Mouse (Mus musculus) heart, embryonic 15.5 days (tissue): ENCODE measurements around the gene Zfp979. TPM values are rescaled to one million over a fixed set of nuclear protein-coding genes. Genes with fewer than 3 reads are reported as not detected.
"Not testable (repeated sequence)": the region's sequence is repeated elsewhere in the genome, so short reads cannot be mapped to it uniquely, and the experiment has no call there.

Source experiments
- ATAC-seq: fragments of 200-750 bp; cut with Nextera tagmentation; replicated peaks from 2 replicates; pipeline ENCODE4 v1.8.0; 2017; ENCODE audit warnings: low read depth, moderate TSS enrichment; ENCODE audit not compliant: insufficient number of reproducible peaks, insufficient read depth, low FRiP score
- H3K27ac ChIP-seq: fragments of 300-500 bp; sonication (generic); 2 replicates; pipeline ENCODE4 v1.5.1; 2015; ENCODE audit warnings: mild to moderate bottlenecking, inconsistent platforms
- H3K27me3 ChIP-seq: fragments of 300-500 bp; sonication (generic); 2 replicates; pipeline ENCODE4 v1.6.1; 2015; ENCODE audit warnings: inconsistent platforms
- H3K36me3 ChIP-seq: fragments of 300-500 bp; sonication (generic); 2 replicates; pipeline ENCODE4 v1.6.1; 2015; ENCODE audit warnings: mild to moderate bottlenecking, inconsistent platforms
- H3K4me1 ChIP-seq: fragments of 300-500 bp; sonication (generic); replicated peaks from 2 replicates; pipeline ENCODE4 v1.6.1; 2015; ENCODE audit warnings: inconsistent platforms
- H3K4me2 ChIP-seq: fragments of 300-500 bp; sonication (generic); 2 replicates; pipeline ENCODE4 v1.6.1; 2015; ENCODE audit warnings: inconsistent platforms, mild to moderate bottlenecking, moderate library complexity
- H3K4me3 ChIP-seq: fragments of 300-500 bp; sonication (generic); 2 replicates; pipeline ENCODE4 v1.5.1; 2015; ENCODE audit warnings: mild to moderate bottlenecking, inconsistent platforms
- H3K9ac ChIP-seq: fragments of 300-500 bp; sonication (generic); 2 replicates; pipeline ENCODE4 v1.6.1; 2015; ENCODE audit warnings: mild to moderate bottlenecking, inconsistent platforms
- H3K9me3 ChIP-seq: fragments of 300-500 bp; sonication (generic); replicated peaks from 2 replicates; pipeline ENCODE4 v1.6.1; 2016; ENCODE audit warnings: inconsistent platforms
- WGBS: fragments of 180-500 bp; shearing (Covaris S2); methylation state at CpG from one replicate; pipeline ENCODE4 v1.1.7; 2015; ENCODE audit warnings: mixed read lengths; 5-methylcytosine and 5-hydroxymethylcytosine counted together
- polyA plus RNA-seq: library from polyadenylated mRNA; unstranded; fragments of >200 nt; fragmentation: Nextera tagmentation; extraction: Ambion mirVana; gene quantifications from 2 replicates; pipeline ENCODE4 v1.2.1, GENCODE M21; 2015

Zfp979 gene
- polyA plus RNA-seq, 1 experiment from 2014 or later, result 3.6 TPM

DNA sequence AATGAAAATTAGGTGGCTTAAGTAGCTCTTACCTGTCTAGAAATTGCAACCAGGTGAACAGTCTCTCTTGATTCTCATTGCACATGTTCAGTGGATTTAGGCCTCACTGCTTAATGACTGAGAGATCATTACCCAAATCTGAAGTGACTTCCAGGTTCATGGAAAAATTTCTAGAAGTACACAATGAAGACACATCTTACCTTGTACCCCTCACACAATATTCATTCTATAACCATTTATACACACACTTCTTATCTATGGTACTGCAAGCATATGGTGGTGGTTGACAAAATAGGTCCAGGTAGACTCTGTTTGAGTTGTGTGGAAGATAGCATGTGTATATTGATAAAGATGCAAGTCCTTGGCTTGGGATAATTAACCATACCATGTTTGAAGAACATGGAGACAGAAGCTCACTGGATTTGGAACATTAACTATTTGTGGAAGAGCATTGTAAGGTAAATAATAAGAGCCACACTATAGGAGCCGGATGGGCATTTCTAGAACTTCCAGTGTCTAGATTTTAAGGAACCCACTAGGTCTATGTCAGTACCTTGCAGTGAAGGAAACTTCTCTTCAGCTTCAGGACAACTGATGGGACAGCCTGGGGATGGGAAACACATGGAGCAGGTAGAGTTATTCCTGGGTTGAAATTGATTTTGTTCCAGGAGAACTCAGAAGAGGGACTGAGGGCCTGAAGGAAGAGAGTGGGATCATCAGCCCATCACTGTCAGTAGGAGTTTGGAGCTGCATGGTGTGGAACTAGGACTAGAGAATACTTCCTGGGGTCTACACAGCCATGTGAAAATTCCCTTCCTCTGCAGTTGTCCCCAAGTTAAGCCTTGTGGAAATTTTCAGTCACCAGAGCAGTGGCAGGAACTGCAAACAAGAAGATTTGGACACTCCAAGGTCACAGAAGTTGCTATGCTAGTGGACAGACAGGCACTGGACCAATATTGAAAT, 55.5 kb downstream of the Zfp979 start:
- H3K4me1 ChIP-seq, result no peaks in the 10 kb centered on the region
- ATAC-seq, result 0 out of 2 replicates have a peak, but pooled peaks have one; percentile 58
- no peaks in the 10 kb centered on the region for H3K36me3 ChIP-seq
- no peaks in the 10 kb centered on the region for H3K27me3 ChIP-seq
- no peak overlapping the region for H3K4me3 ChIP-seq
- no peak overlapping the region for H3K27ac ChIP-seq
- peaks cover 44% of the 10 kb centered on the region for H3K9me3 ChIP-seq
- 52% methylated on average over 1 of the region's 1 CpGs for WGBS
- H3K4me2 ChIP-seq, result no peak overlapping the region
- no peak overlapping the region for H3K9ac ChIP-seq

DNA sequence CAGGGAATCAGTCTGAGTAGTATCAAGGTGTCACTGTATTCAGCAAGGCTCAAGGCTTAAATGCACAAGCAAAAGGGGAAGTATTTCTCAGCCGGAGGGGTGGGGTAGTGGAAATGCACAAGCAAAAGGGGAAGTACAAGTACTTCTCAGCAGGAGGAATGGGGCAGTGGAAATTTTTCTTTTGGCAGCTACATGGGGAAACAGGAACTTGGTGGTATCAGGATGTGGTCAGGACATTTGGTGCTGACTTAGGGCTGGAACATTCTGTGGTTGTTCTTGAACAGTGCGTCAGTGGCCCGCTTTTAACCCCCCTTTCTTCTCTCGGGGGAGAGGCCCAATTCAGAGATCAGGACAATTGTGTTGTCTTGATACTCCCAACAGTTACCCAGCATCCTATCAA, 62.9 kb downstream of the Zfp979 start:
- H3K9me3 ChIP-seq, result peaks cover 28% of the 10 kb centered on the region
- not testable (repeated sequence) for H3K27me3 ChIP-seq, H3K9ac ChIP-seq, H3K36me3 ChIP-seq, H3K27ac ChIP-seq, ATAC-seq, H3K4me2 ChIP-seq, H3K4me1 ChIP-seq, H3K4me3 ChIP-seq
- WGBS, result 85% methylated on average over 4 of the region's 4 CpGs

DNA sequence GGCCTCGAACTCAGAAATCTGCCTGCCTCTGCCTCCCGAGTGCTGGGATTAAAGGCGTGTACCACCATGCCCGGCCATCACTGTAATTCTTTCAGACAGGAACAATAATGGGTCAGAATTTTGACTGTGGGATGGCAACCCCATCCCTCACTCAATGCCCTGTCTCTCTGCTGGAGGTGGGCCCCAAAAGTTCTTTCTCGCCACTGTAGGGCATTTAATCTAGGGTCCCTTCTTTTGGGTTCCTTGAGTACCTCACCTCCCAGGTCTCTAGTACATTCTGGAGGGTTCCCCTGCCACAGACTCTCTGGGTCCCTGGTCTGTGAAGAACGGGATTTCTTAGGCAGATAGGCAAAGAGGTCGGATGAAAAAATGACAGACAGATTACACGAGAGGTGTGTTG, 71.2 kb downstream of the Zfp979 start:
- H3K9me3 ChIP-seq, ATAC-seq, H3K4me3 ChIP-seq, H3K27me3 ChIP-seq, H3K36me3 ChIP-seq, H3K27ac ChIP-seq, H3K4me1 ChIP-seq, H3K9ac ChIP-seq, H3K4me2 ChIP-seq: not testable (repeated sequence)
- 76% methylated on average over 8 of the region's 8 CpGs for WGBS

DNA sequence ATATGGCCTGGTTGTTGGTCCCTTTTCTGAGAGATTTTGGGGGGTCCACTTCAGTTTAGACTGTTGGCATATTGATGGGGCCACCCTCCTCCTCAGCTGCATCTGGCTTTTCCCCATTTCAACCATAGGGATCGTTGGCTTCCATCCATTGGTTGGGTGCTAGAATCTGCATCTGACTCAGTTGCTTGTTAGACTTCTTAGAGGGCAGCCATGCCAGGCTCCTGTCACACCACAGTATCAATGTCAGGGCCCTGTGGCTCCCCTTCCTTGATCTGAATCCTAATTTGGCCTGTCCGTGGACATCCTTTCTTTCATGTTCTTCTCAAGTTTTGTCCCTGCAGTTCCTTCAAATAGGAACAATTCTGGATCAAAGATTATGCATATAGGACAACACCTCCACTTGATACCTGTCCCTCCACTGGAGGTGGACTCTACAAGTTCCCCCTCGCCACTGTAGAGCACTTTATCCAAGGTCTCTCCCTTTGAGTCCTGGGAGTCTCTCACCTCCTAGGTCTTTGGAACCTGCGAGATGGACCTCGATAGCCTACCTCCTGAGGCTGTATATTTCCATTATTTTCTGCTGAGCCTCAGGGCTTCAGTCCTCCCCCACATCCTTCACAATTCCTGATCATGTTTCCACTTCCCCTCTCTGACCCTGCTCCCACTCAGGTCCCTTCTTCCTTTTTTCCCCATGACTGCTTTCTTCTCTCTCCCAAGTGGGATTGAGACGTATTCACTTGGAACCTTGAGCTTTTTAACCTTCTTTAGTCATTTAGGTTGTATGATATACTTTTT, 76.7 kb downstream of the Zfp979 start:
- 58% methylated on average over 6 of the region's 6 CpGs for WGBS
- no peaks in the 10 kb centered on the region; the same call in none of the 2 replicates for H3K9me3 ChIP-seq

More for the DNA sequence above, 76.7 kb downstream of the Zfp979 start:
- ATAC-seq, result no peak; the same call in 1 of the 2 replicates
- Histone ChIP-seq H3K9ac (no peak overlapping the region), H3K4me3 (no peak overlapping the region), H3K27ac (no peak overlapping the region), H3K4me2 (no peak overlapping the region), H3K36me3 (no peaks in the 10 kb centered on the region), H3K27me3 (no peaks in the 10 kb centered on the region), H3K4me1 (no peaks in the 10 kb centered on the region)

Other genes starting within 250 kb of the Zfp979 start
- gene Zfp982, start 150.1 kb downstream of the Zfp979 start, polyA plus RNA-seq, result 4.8 and 5.5 TPM in 2 replicates
- gene Gm16503, start 102.3 kb downstream of the Zfp979 start, polyA plus RNA-seq, result 0.09 and 0.15 TPM in 2 replicates
- 0.10 and 0.15 TPM in 2 replicates for gene Zfp985, start 89.2 kb downstream of the Zfp979 start, polyA plus RNA-seq
- gene Zfp534, start 60.0 kb upstream of the Zfp979 start, polyA plus RNA-seq, result not detected in 2 replicates
- 8.4 and 9.0 TPM in 2 replicates for gene Zfp984, start 167.3 kb upstream of the Zfp979 start, polyA plus RNA-seq
- 3.4 and 4.0 TPM in 2 replicates for gene Zfp933, start 205.9 kb upstream of the Zfp979 start, polyA plus RNA-seq
- 24.1 and 33.0 TPM in 2 replicates for gene Miip, start 226.3 kb upstream of the Zfp979 start, polyA plus RNA-seq
- gene Fv1, start 226.5 kb upstream of the Zfp979 start, polyA plus RNA-seq, result 10.0 and 10.2 TPM in 2 replicates